Mouse (Mus musculus): ENCODE results near the gene Dnajb7.

DNA sequence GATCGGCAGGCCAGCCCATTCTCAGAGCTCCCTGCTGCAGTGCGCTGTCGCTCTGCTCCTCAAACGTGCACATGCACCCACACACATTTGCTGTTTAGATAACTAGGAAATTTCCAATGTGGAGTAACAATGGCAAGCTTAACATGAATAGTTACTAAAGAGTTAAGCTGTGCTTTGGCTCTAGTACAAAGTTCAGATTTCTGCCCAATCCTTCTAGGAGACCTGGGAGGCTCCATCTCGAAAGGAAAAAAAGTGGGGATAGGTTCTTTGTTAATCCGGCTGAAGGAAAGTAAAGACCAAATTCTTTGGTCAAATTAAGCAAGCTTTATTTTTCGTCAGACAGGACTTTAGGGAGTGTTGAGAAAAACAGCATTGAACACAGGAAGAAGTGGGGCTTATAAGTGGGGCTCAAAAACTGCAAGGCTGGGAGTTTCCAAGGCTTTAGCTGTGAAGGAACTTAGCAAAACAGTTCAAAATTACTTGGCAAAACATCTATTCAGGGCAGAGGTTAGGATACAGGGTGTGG lies 14.1 kb upstream of the Dnajb7 start:
- no peak for TF ChIP-seq CTCF (conservative IDR thresholded peaks at IDR 0.05; ENCODE audit: low read length)
- no peak for TF ChIP-seq POU5F1 (IDR thresholded peaks at IDR 0.05; ENCODE audit: borderline replicate concordance, low read length)
- TF ChIP-seq NANOG (IDR thresholded peaks at IDR 0.05; ENCODE audit: borderline replicate concordance, low read length) = no peak

Data from E14TG2a.4 (cell line).